Mouse (Mus musculus) kidney, embryonic 16.5 days (tissue): ENCODE data around the gene Bpifc. TPM values are rescaled to one million over a fixed set of nuclear protein-coding genes. Genes with fewer than 3 reads are reported as not detected.
A peak's percentile ranks its signal among the peaks of the same experiment; 100 is the strongest.

ENCODE experiments used
- ATAC-seq: fragments of 200-750 bp; cut with Nextera tagmentation; 2 replicates; pipeline ENCODE4 v1.8.0; 2017; ENCODE audit warnings: moderate TSS enrichment; ENCODE audit not compliant: low FRiP score, low TSS enrichment
- H3K27ac ChIP-seq: fragments of 300-500 bp; sonication (generic); 2 replicates; pipeline ENCODE4 v1.5.1; 2014; ENCODE audit warnings: low read length
- H3K27me3 ChIP-seq: fragments of 300-500 bp; sonication (generic); 2 replicates; pipeline ENCODE4 v1.6.1; 2014; ENCODE audit warnings: low read length, control low read depth, mixed read lengths; ENCODE audit not compliant: insufficient read depth
- H3K36me3 ChIP-seq: fragments of 300-500 bp; sonication (generic); 2 replicates; pipeline ENCODE4 v1.6.1; 2014; ENCODE audit warnings: low read length, control low read depth, mixed read lengths; ENCODE audit not compliant: insufficient read depth
- H3K4me1 ChIP-seq: fragments of 300-500 bp; sonication (generic); 2 replicates; pipeline ENCODE4 v1.6.1; 2014; ENCODE audit warnings: low read length, control low read depth, mixed read lengths; ENCODE audit not compliant: insufficient read depth
- H3K4me2 ChIP-seq: fragments of 300-500 bp; sonication (generic); replicated peaks from 2 replicates; pipeline ENCODE4 v1.6.1; 2014; ENCODE audit warnings: low read depth, low read length
- H3K4me3 ChIP-seq: fragments of 300-500 bp; sonication (generic); 2 replicates; pipeline ENCODE4 v1.5.1; 2014; ENCODE audit warnings: mild to moderate bottlenecking, low read length
- H3K9ac ChIP-seq: fragments of 300-500 bp; sonication (generic); replicated peaks from 2 replicates; pipeline ENCODE4 v1.6.1; 2014; ENCODE audit warnings: low read length
- H3K9me3 ChIP-seq: fragments of 300-500 bp; sonication (generic); 2 replicates; pipeline ENCODE4 v1.6.1; 2016; ENCODE audit warnings: low read length, control low read depth
- WGBS: fragments of 180-500 bp; shearing (Covaris S2); extraction: QIAGEN DNeasy Blood & Tissue Kit; methylation state at CpG from one replicate; pipeline ENCODE4 v1.1.7; 2014; 5-methylcytosine and 5-hydroxymethylcytosine counted together
- polyA plus RNA-seq: library from polyadenylated mRNA; unstranded; fragments of >200 nt; fragmentation: Nextera tagmentation; extraction: Ambion mirVana; gene quantifications from 2 replicates; pipeline ENCODE4 v1.2.1, GENCODE M21; 2015

Bpifc gene
- polyA plus RNA-seq, 1 experiment from 2014 or later = 0.29 TPM

DNA sequence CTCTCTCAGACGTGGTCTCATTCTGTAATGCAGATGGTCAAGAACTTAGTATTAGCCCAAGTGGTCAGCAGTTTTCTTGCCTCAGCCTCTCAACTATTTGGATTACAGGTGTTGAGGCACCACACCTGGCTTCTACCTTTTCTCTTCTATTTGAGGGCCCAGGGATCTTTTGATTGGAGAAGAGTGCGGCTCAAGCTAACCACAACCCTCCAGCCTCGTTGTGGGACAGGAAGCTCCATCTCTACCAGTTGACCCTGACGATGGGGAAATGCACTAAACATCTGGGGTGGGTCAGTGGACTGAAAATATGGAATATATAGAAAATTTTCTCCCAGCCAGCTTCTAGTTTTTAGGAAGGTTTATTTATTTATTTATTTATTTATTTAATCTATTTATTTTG is 19.3 kb downstream of the Bpifc start:
- Histone ChIP-seq H3K36me3 (no peaks in the 10 kb centered on the region), H3K4me3 (no peak overlapping the region), H3K9ac (no peak overlapping the region), H3K27me3 (no peaks in the 10 kb centered on the region), H3K9me3 (no peaks in the 10 kb centered on the region), H3K4me2 (no peak overlapping the region), H3K4me1 (no peaks in the 10 kb centered on the region; the same call in 1 of the 2 replicates), H3K27ac (no peak overlapping the region)
- no peak for ATAC-seq
- WGBS = 80% methylated on average over 4 of the region's 4 CpGs

DNA sequence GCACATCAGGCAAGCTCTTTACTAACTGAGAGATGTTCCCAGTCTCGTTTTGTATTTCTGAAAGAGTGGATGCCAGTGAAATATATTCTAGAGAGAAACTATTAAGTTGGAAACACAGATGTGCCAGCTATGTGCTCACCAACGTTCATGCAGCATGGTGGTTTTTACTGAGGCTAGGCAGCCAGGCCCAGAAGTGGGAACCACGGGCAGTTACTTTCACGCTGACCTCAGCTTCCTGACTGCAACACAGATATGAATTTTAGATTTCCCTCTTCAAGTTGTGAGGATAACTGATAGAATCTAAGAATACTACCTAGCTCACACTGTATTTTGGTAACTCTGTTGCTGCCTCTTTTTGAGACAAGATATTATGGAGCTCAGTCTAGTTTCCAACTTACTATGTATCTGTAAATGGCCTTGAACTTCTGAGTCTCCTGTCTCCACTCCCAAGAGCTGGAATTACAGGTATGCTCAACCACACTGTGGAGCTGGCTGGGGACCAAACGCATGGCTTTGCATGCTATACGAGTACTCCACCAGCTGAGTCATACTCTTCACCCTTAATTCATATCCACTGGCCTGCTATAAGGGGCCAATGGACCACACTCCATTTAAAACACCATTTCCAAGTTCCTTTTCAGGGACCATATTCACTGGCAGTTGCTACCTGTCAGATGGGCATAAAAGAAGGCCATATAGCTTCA is 22.1 kb downstream of the Bpifc start:
- no peak for ATAC-seq
- no peaks in the 10 kb centered on the region for H3K27me3 ChIP-seq
- no peak overlapping the region for H3K4me3 ChIP-seq
- H3K4me2 ChIP-seq = no peak overlapping the region
- WGBS = 73% methylated on average over 6 of the region's 6 CpGs
- no peaks in the 10 kb centered on the region for H3K9me3 ChIP-seq
- H3K9ac ChIP-seq = no peak overlapping the region
- H3K4me1 ChIP-seq = no peaks in the 10 kb centered on the region
- H3K36me3 ChIP-seq = no peaks in the 10 kb centered on the region
- H3K27ac ChIP-seq = no peak overlapping the region

- no peak overlapping the region for H3K4me2 ChIP-seq
- no peak for ATAC-seq
- H3K36me3 ChIP-seq = no peaks in the 10 kb centered on the region
- H3K4me1 ChIP-seq = 0 out of 2 replicates have a peak, but pooled peaks cover 2% of the 10 kb centered on the region
- no peak overlapping the region for H3K27ac ChIP-seq
- 81% methylated on average over 4 of the region's 4 CpGs for WGBS
- H3K4me3 ChIP-seq = no peak overlapping the region
- H3K9me3 ChIP-seq = no peaks in the 10 kb centered on the region
- H3K9ac ChIP-seq = no peak overlapping the region
- no peaks in the 10 kb centered on the region for H3K27me3 ChIP-seq
Measured at GRCm38 (mm10) chr10:85972915-85973314, 38.8 kb downstream of the Bpifc start.

GRCm38 (mm10) chr10:85971826-85972225 is 39.9 kb downstream of the Bpifc start:
- Histone ChIP-seq H3K9me3 (no peaks in the 10 kb centered on the region), H3K27ac (no peak overlapping the region), H3K4me1 (0 out of 2 replicates have a peak, but pooled peaks cover 2% of the 10 kb centered on the region), H3K9ac (no peak overlapping the region), H3K4me2 (no peak overlapping the region), H3K36me3 (no peaks in the 10 kb centered on the region), H3K4me3 (no peak overlapping the region), H3K27me3 (no peaks in the 10 kb centered on the region)
- 88% methylated on average over 9 of the region's 9 CpGs for WGBS
- ATAC-seq = no peak

DNA sequence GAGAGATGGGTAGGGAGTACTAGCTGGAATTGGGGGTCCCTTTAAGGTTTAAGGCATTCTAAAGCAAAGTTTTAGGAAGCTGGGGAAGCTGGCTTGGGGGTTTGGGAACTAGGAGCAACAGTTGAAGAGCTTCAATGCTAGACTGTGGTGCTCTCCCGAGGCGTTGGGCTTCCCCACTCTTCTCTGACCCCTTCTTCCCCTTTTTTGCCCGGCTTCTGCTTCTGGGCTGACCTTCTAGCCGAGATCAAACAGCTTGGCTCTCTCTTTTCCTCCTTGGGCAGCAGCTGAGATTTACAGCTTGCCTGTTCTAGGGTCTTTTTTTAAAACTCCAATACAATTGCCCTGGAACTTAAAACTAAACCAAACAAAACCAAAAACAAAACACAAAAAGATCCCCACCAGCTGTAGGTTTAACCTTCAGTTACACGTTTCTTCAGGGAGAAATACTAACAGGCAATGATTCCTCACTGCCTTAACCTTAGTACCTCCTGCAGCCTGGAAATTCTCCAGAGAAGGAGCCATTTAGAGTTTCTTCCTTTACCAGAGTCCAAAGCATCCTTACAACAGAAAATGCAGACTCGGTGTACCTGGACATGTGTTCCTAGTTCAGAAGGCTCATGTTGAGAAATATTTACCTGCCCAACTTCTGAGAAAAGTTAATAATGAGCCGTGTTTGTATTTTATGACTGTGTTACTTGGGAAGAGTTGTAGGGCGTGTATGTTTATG is 41.6 kb downstream of the Bpifc start:
- WGBS = 32% methylated on average over 8 of the region's 8 CpGs
- H3K27ac ChIP-seq = no peak overlapping the region

GRCm38 (mm10) chr10:85968731-85969130 is 43.0 kb downstream of the Bpifc start:
- Histone ChIP-seq H3K27ac (no peak overlapping the region), H3K36me3 (no peaks in the 10 kb centered on the region), H3K27me3 (no peaks in the 10 kb centered on the region), H3K9me3 (no peaks in the 10 kb centered on the region), H3K4me1 (0 out of 2 replicates have a peak, but pooled peaks cover 2% of the 10 kb centered on the region), H3K4me2 (no peak overlapping the region), H3K4me3 (no peak overlapping the region), H3K9ac (no peak overlapping the region)
- 54% methylated on average over 2 of the region's 2 CpGs for WGBS
- ATAC-seq = no peak

More for the DNA sequence above, 41.6 kb downstream of the Bpifc start:
- H3K9ac ChIP-seq = no peak overlapping the region
- no peak for ATAC-seq
- H3K4me2 ChIP-seq = no peak overlapping the region
- no peaks in the 10 kb centered on the region for H3K36me3 ChIP-seq
- H3K27me3 ChIP-seq = no peaks in the 10 kb centered on the region
- H3K9me3 ChIP-seq = no peaks in the 10 kb centered on the region
- 0 out of 2 replicates have a peak, but pooled peaks cover 2% of the 10 kb centered on the region for H3K4me1 ChIP-seq
- no peak overlapping the region for H3K4me3 ChIP-seq

GRCm38 (mm10) chr10:85968157-85968634 is 43.5 kb downstream of the Bpifc start:
- H3K27ac ChIP-seq = no peak overlapping the region
- H3K4me1 ChIP-seq = 0 out of 2 replicates have a peak, but pooled peaks cover 2% of the 10 kb centered on the region
- H3K4me3 ChIP-seq = no peak overlapping the region
- no peaks in the 10 kb centered on the region for H3K36me3 ChIP-seq
- peak; percentile 61; the same call in 1 of the 2 replicates for ATAC-seq
- WGBS = 8% methylated on average over 7 of the region's 7 CpGs
- H3K9ac ChIP-seq = no peak overlapping the region
- H3K9me3 ChIP-seq = no peaks in the 10 kb centered on the region
- no peak overlapping the region for H3K4me2 ChIP-seq
- H3K27me3 ChIP-seq = no peaks in the 10 kb centered on the region

GRCm38 (mm10) chr10:85967411-85968156 is 44.1 kb downstream of the Bpifc start:
- Histone ChIP-seq H3K4me3 (no peak overlapping the region), H3K27ac (no peak overlapping the region), H3K4me2 (no peak overlapping the region), H3K9ac (no peak overlapping the region), H3K4me1 (0 out of 2 replicates have a peak, but pooled peaks cover 2% of the 10 kb centered on the region), H3K9me3 (no peaks in the 10 kb centered on the region), H3K27me3 (no peaks in the 10 kb centered on the region), H3K36me3 (no peaks in the 10 kb centered on the region)
- WGBS = 67% methylated on average over 17 of the region's 17 CpGs
- ATAC-seq = peak; percentile 42; the same call in 1 of the 2 replicates

DNA sequence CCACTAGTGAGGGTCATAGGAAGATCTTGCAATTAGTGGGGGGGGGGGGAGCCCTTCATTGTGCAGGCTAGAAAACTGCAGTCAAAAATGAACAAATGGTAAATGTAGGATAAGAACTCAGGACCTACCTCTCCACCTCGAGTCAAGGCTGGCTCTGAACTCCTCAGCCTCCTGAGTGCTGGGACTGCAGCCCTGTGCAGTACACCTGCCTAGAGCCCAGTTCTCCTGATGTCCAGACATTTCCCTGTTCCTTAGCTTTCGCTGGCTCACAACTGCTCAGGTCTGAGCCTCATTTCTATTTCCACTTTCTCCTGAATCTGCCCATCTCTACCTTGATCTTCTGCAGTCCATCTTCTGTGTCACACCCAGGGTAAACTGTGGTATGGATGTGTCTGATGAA is 45.2 kb downstream of the Bpifc start:
- Histone ChIP-seq H3K4me3 (no peak overlapping the region), H3K27me3 (no peaks in the 10 kb centered on the region), H3K4me1 (0 out of 2 replicates have a peak, but pooled peaks cover 2% of the 10 kb centered on the region), H3K9ac (no peak overlapping the region), H3K27ac (no peak overlapping the region), H3K4me2 (no peak overlapping the region), H3K36me3 (no peaks in the 10 kb centered on the region), H3K9me3 (no peaks in the 10 kb centered on the region)
- WGBS = 52% methylated on average over 2 of the region's 2 CpGs
- ATAC-seq = no peak
